Mouse (Mus musculus) common myeloid progenitor, adult 5-6 weeks (primary cell): Measurements from ENCODE around the gene Fgfr2. TPM values are rescaled to one million over a fixed set of nuclear protein-coding genes. Genes with fewer than 3 reads are reported as not detected.
A peak's percentile ranks its signal among the peaks of the same experiment; 100 is the strongest.

Experiments used
- ATAC-seq: replicated peaks from 2 replicates; pipeline ENCODE4 v1.8.0; 2016; ENCODE audit warnings: low read depth, mild to moderate bottlenecking, moderate TSS enrichment, inconsistent platforms; ENCODE audit not compliant: poor library complexity, severe bottlenecking
- total RNA-seq: library from RNA; stranded (forward); fragments of 200-1000, 187-1606 nt; gene quantifications from 2 replicates; pipeline ENCODE4 v1.2.3, GENCODE M21; 2017

The Fgfr2 gene
- total RNA-seq, 1 experiment from 2014 or later, result not detected

DNA sequence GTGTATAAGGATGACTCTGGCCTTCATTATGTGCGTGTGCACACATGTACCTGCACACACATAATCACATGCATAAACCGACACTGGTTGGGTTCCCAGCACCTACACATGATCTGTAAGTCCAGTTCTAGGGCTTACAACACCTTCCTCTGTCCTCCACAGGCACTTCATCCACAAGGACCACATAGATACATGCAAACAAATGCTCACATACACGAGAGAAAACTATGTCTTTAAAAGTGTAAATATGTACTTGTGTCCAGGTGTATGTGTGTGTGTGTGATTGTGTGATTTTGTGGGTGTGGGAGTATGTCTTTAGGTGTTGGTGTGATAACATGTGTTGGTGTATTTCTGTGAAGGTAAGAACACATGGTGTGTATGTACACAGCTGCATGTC lies 765.3 kb downstream of the Fgfr2 start:
- no peak for ATAC-seq

DNA sequence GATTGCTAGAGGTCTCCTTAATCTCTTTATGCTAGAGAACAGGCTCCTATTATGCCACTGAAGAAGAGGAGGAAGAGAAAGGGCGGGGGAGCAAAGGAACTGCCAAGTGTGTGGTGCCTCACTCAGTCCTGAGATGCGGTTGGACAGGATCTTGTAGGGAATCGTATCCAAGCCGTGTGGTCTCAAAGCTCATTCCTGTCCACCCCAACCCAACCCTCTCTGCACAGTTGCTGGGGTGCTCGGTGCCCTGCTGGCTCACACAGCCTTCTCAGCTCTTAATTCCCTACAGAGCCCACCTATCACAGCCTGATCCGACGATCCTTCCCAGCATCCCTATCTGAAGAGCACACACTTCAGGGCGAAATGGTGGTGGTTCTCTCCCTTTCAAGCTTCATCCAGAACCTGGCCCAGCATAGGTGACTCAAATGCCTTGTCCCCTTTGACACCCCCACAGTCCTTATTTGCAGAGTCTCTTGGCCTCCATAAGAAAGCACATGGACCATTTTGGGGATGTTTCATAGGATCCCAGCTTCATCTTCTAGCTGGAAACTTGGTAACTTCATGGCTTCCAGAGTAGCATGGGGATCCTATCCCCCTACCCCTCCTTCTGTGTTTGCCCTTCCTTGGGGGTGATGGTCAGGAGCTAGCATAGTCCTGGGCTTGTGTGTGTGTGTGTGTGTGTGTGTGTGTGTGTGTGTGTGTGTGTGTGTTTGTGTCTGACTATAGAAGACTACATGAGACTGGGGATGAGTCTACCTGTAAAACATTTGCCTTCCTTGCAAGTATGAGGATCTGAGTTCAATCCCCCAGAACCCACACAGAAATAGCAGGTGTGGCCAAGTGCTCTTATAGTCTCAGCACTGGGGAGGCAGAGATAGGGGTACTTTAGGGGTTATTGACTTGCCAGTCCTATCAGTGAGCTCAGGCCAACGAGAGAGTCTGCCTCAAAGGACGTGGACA lies 766.0 kb downstream of the Fgfr2 start:
- ATAC-seq, result no peak

DNA sequence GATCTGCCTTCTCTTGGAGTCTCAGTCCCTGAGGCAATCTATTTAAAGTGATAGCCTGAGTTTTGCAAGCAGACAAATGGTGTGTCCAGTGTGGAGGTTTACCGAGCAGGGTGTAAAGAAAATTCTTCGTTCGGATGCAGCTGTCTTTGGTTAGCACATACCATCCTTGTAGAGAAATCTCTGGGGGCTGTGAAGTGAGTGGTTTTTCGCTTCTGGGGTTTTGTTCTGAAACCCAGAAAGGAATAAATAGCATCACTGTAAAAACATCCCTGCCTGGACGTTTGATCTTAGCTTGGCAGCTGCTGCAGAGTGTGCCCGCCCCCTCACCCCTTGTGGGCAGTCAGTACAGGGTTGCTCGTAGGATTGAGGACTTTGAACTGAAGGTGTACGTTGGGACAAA lies 767.0 kb downstream of the Fgfr2 start:
- 0 out of 2 replicates have a peak, but pooled peaks have one; percentile 1 for ATAC-seq

DNA sequence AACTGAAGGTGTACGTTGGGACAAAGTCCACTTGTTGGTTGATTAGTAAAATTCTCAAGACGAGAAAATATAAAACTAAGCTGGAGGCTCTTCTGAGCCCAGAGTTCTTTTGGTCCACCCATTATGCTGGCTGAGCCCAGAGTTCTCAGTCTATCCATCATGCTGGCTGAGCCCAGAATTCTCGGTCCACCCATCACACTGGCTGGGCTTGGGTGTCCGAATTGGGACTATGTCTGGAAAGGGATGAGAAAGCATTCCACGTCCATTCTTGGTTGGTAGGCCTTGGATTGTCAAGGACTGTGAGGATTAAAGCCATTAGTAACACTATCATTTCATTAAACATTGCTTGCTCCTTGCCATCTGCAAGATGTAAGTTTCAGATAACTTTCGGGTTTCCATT lies 767.4 kb downstream of the Fgfr2 start:
- no peak for ATAC-seq

DNA sequence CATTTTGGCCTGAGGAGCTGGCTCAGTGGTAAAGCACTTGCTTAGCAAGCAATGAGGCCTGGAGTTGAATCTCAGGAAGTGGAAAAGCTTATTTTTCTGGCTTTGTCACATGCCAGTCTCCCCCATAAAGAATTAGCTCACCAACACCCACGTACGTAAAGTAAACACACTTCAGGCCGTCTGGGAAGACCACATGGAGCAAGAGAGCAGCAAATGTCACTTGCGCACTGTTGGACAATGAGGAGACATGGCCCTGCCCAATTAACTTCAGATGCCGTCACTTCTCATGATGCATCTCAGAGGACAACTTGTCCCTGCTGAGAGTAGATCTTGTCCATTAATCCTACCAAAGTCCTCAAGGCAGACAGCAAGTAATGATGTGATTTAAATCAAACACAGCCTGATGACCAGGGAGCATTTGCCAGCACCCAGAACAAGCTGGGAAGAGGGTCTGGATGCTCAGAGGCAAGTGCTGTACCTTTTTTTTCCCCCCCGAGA lies 774.0 kb downstream of the Fgfr2 start:
- no peak for ATAC-seq

DNA sequence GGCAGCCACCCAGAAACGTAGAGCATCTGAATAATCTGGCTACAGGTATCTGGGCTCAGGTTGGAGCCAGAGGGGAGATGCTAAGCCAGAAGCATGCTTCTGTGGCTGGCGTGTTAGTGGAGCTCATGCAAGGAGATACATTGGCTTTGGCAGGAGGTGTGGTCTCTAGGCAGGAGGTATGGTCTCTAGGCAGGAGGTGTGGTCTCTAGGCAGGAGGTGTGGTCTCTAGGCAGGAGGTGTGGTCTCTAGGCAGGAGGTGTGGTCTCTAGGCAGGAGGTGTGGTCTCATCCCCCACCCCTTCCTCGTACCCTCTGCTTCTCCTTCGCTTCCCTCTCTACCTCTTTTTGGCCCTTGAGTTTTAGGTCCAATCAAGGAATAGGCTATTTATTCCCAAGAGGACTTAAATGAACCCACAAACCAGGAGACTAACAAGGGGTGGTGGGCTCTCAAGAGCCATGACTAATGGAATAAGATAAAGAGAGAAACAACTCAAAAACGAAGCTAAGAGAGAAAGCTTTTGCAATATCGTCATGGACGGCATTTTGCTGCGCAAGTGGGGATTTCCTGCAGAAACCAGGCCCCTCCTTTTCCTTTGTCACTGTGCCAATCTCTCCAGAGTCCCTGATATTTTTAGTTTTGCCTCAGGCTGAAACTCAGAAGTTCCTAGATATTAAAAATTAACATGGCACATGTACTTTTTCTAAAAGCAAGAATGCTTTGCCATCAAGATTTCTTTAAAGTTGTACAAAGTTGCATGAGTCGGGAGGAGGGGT lies 775.7 kb downstream of the Fgfr2 start:
- ATAC-seq, result peak; percentile 82

DNA sequence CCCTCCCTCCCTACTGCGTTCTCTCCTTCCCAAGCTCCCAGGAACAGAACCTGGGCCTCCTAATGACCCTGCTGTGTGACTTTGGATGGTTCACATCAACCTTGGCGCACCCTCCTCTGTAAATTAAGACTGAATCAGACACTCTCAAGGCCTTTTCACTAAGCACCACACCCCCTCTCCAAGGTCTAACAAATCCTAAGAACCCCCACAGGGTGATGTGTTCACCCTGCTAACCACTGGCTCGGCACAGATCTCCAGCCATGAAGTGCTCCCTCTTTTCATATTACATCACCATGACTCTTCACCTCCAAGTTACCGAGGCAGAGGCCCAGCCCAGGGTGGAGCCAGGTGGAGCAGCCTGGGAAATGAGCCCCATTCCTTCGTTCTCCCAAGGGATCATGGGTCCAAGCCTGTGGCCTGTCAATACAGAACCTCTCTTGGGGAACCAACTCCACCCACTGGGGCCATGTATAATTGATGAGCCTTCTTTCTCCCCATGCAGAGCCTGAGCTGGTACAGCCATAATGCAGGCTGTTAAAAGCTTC lies 777.6 kb downstream of the Fgfr2 start:
- no peak for ATAC-seq

DNA sequence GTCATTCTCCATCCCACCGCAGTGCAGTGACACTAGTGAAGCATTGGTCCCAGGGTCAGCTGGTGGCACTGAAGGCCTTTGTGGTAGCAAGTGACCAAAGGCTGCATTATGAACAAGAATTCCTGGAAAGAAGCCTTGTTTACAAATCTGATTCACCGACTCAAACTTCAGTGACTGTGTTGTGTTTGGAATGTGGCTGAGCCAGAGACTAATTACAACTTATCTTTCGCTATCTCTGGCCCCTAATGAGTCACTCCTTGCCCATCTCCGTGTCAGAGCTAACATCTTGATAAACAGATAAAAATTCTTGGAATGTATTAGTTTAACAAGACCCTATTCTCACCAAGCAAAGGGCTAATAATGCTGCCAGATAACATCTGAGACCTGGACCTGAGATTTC lies 778.5 kb downstream of the Fgfr2 start:
- ATAC-seq, result no peak

DNA sequence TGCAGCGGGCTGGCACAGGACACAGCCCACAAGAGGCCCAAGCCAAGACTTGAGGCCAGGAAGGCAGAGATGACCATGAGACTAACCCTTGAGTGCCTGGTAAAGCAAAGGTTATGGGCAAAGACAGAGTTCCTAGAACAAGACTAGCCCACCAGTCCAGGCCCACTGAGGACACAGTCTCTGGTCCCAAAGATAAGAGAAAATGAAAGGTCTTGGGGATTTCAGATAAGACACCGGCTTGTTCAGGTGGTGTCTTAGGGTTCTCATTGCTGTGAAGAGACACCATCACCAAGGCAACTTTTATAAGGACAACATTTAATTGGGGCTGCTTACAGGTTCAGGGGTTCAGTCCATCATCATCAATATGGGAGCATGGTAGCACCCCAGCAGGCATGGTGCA lies 779.2 kb downstream of the Fgfr2 start:
- no peak for ATAC-seq

DNA sequence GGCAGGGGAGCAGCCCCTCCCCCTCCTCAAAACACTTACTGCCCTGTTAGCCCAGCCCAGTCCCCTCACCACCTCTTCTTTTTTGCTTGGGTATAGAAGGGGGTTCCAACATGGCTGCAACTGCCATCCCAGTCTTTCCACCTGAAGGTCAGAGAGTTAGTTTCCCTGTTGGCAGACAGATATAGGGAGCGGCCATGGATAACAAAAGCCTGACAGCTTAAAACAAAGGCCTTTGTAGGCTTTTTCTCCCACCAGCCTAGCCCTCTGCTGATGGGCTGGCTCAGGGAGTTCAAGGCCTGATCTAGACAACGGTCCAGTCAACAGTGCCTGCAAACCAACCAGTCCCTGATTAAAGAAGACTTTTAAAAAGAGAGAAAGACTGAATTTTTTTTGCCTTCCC lies 780.0 kb downstream of the Fgfr2 start:
- ATAC-seq, result no peak

DNA sequence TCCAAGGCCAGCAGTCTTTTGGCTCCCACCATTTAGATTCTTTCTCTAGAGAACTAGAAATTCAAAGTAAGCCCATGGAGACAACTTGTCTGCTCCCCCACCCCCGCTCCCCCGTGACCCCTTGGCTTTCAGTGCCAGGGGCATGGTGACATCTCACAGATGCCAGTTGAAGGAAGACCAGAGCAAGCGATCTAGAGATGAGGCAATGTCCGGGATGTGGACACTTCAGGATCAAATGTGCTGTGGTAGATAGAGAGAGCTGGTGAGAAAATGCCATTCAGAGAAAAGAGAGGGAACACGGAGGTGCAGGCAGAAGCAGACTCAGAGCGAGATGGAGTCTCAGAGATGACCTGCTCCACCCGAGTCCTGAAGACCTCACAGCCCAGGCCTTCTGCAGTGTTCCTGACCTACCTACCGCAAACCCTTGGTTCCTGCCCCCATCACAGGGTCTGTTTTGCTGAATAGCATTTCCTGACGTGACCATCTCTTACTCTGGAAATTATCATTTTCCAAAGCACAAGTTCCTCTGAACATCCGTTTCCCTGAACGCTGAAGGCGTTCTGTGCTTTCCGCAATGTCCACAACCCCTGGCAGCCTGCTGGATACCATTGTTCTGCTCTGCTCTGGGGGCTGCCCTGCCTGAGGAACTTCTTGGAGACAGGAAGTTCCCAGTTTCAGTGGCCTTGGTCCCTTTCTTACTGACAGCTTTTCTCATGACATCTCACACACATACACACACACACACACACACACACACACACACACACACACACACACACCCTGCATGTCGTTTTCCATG lies 783.9 kb downstream of the Fgfr2 start:
- no peak for ATAC-seq

DNA sequence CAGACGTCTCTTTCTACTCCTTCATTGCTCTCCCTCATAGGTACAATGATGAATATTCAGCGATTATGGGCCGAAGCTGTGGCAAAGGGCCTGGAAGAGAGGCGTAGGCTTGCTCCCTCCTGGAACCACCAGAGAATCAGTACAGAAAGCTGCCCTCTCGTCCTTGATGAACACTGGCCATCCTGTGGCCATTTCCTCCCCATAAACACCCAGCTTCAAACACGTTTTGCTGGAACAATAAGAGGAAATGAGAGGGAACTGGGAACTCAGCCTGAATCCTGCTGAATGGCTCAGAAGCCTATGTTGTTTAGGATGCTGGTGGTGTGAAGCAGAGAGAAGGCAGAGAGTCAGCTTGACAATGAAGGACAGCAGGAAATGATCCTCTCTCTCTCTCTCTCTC lies 784.8 kb downstream of the Fgfr2 start:
- no peak for ATAC-seq

DNA sequence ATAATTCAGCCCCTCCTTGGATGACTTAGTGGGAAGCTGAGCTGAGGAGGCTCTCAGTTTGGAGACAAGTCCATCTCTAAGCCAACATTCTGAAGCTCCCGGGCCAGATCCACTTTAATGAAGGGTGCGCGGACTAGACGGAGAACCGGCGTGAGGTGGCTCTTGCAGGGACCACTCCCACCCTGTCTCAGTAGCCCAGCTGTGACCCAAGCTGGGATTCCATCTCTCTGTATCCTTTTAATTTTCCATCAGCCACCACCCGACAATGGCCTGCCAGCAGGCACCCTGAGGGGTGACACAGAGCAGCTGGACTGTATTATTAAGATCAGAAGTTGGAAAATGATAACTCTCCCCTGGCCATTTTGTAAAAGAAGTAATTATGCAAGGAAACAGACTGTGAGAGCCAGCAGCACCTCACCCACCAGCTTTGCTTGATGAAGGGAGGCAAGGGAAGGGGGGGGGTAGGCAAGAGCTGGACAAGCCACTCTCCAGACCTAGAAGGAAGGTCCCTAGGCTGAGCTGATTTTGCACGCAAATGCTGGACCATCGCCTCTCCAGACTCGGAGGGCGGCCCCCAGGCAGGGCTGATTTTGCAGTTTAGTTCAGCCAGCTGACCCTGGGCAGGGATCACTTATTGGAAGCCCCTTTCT lies 785.8 kb downstream of the Fgfr2 start:
- ATAC-seq, result no peak

DNA sequence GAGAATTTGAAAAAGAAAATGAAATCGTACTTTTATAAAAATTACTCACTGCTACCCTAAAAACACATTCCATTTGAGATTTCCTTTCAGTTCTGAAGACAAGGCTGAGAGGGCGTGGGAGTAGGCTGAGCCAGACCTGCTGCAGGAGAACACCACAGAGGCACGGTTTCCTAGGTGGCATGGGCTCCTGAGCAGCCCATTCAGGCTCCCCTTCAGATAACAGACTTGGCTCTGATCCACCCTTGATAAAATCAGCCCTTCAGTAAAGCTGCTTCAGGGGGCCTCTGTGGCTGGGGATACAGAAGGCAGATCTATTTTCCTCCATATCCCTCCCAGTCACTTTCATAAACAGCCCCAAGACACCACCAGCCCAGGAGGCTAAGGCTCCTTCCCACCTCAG lies 786.4 kb downstream of the Fgfr2 start:
- ATAC-seq, result peak; percentile 6

DNA sequence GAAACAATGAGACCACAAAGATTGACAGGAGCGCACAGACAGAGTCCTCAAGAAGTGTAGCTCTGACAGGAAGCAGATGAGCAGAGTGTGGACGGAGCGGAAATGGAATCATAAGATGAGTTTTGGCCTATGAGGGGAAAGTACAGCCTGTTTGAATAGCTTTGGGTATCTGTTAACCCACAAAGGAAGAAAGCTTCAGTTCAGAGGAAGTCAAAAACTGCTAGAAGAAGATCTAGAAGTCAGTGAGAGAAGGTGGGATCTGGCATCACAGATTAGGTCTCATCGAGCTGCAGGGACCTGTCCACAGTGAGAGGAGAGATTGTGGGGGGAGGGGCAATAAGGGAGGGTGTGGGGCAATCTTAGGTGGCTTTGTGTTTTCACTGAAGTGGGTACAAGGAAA lies 787.8 kb downstream of the Fgfr2 start:
- peak; percentile 81 for ATAC-seq

DNA sequence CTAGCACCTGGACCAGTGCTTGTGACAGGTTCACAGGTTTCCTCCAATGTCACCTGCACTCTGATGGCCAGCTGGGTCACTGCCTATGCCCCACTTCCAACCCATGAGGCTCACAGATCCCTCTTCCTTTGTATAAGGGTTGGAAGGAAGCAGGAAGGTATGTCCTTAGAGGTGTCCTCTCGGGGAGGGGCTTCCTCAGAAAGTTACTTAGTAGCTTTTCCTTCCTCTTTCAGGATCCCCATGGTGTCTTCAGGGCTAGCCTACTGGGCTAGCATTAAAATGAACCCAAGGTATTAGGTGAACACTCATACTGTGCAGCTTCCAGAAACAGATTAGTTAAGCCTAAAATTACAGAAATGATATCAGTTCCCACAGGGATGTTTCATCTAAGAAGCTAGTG lies 790.1 kb downstream of the Fgfr2 start:
- peak; percentile 26; the same call in 1 of the 2 replicates for ATAC-seq

DNA sequence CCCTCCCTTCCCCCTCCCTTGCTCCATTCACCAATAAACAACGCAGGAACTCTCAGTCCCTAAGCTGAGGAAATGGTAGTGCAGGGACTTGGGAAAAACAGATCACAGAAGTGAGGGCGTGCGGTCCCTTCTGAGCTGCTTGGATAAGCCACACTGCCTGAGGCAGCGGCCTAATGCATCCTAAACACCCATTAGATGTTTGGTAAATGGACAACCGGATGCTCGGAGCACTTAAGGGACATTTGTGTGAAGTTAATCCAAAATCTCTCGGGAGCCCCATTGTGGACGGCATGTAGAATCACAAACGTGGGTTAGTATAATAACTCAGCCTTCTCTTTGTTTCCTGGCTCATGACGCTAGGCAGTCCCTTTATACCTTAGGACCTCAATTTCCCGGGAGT lies 791.0 kb downstream of the Fgfr2 start:
- no peak for ATAC-seq

DNA sequence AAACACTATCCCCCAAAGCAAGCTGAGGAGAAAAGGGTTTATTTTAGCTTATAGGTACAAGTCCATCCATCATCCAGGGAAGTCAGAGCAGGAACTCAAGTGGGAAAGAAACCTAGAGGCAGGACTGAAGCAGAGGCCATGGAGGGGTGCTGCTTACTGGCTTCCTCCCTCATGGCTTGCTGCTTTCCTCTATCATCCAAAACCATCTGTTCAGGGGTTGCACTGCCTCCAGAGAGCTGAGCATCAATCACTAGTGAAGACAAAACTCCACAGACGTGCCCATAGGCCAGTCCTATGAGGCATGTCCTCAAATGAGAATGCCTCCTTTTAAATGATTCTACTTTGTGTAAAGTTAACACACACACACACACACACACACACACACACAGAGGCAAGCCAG lies 793.0 kb downstream of the Fgfr2 start:
- no peak for ATAC-seq

DNA sequence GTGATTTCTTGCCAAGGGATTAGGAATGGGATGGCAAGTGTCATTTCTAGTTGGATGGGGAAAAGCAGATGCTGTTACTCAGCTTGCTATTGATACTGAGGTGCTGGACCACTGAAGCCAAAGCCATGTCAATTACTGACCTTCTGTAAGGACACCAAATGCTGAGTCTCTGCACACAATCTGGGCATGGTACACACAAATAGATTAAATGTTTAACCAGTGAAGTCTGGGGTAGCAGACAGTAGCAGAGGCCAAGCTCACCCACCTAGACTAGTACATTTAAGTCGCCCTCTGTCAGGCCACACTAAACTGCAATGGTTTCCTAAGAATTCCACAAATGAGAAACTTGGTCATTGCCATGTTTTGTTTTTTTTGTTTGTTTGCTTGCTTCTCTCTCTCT lies 794.5 kb downstream of the Fgfr2 start:
- no peak for ATAC-seq
